Mouse (Mus musculus): ENCODE measurements at regions not wholly inside any gene's neighbourhood (a gene's known extent, or its start where the extent isn't known, plus 50 kb on each side); places are given as distances from the start of the nearest gene placed in this dataset.

GRCm38 (mm10) chr8:49194592-49195332 lies 351.0 kb upstream of the Tenm3 start:
- H3K4me2 ChIP-seq (ENCODE audit: low read depth), result no peak overlapping the region
- no peak overlapping the region for H3K4me3 ChIP-seq
- no peaks in the 10 kb centered on the region for H3K36me3 ChIP-seq (ENCODE audit: control insufficient read depth, insufficient read depth)
- TF ChIP-seq POLR2A (IDR thresholded peaks at IDR 0.05; ENCODE audit: insufficient read length, low read depth), result no peak
- TF ChIP-seq MYOG (IDR thresholded peaks at IDR 0.05; ENCODE audit: control insufficient read depth in 1 of 3, insufficient read depth in 1 of 3, insufficient read length in 2 of 3, low read depth in 2 of 3), result no peak
- TF ChIP-seq REST (IDR thresholded peaks at IDR 0.05; ENCODE audit: insufficient read depth, insufficient read length), result no peak
- TF ChIP-seq MYOD1 (IDR thresholded peaks at IDR 0.05; ENCODE audit: control insufficient read depth in 1 of 3, insufficient read length in 2 of 3, low read depth in 2 of 3), result no peak
- no peak for TF ChIP-seq MAX (IDR thresholded peaks at IDR 0.05; ENCODE audit: low read depth)
- TF ChIP-seq POLR2AphosphoS2 (IDR thresholded peaks at IDR 0.05; ENCODE audit: insufficient read length, low read depth), result no peak
- no peak for TF ChIP-seq E2F4 (IDR thresholded peaks at IDR 0.05; ENCODE audit: insufficient read depth)
- no peak for TF ChIP-seq SRF (IDR thresholded peaks at IDR 0.05; ENCODE audit: control insufficient read depth, insufficient read length, low read depth)
- TF ChIP-seq CEBPB (IDR thresholded peaks at IDR 0.05; ENCODE audit: insufficient read depth, poor library complexity, severe bottlenecking), result no peak
- no peak for TF ChIP-seq TCF3 (IDR thresholded peaks at IDR 0.05; ENCODE audit: insufficient read length, low read depth)
- no peak for TF ChIP-seq USF1 (IDR thresholded peaks at IDR 0.05; ENCODE audit: low read depth)
- TF ChIP-seq TCF12 (IDR thresholded peaks at IDR 0.05; ENCODE audit: insufficient read depth, poor library complexity, severe bottlenecking), result no peak
- H3K27me3 ChIP-seq (ENCODE audit: control insufficient read depth, insufficient read depth, insufficient read length), result no peaks in the 10 kb centered on the region
- H3ac ChIP-seq (ENCODE audit: control insufficient read depth, insufficient read length), result no peak overlapping the region
- H3K79me2 ChIP-seq (ENCODE audit: control insufficient read depth, insufficient read depth), result no peaks in the 10 kb centered on the region

- H3ac ChIP-seq (ENCODE audit: control insufficient read depth, insufficient read length), result no peak overlapping the region
- no peaks in the 10 kb centered on the region for H3K27me3 ChIP-seq (ENCODE audit: control insufficient read depth, insufficient read depth, insufficient read length)
- no peaks in the 10 kb centered on the region for H3K79me2 ChIP-seq (ENCODE audit: control insufficient read depth, insufficient read depth)
- H3K4me2 ChIP-seq (ENCODE audit: low read depth), result no peak overlapping the region
- no peaks in the 10 kb centered on the region for H3K36me3 ChIP-seq (ENCODE audit: control insufficient read depth, insufficient read depth)
- H3K4me3 ChIP-seq, result no peak overlapping the region
- TF ChIP-seq MYOG (IDR thresholded peaks at IDR 0.05; ENCODE audit: control insufficient read depth in 1 of 3, insufficient read depth in 1 of 3, insufficient read length in 2 of 3, low read depth in 2 of 3) (no peak), SRF (IDR thresholded peaks at IDR 0.05; ENCODE audit: control insufficient read depth, insufficient read length, low read depth) (no peak), POLR2AphosphoS2 (IDR thresholded peaks at IDR 0.05; ENCODE audit: insufficient read length, low read depth) (no peak), USF1 (IDR thresholded peaks at IDR 0.05; ENCODE audit: low read depth) (no peak), TCF3 (IDR thresholded peaks at IDR 0.05; ENCODE audit: insufficient read length, low read depth) (no peak), REST (IDR thresholded peaks at IDR 0.05; ENCODE audit: insufficient read depth, insufficient read length) (no peak), CEBPB (IDR thresholded peaks at IDR 0.05; ENCODE audit: insufficient read depth, poor library complexity, severe bottlenecking) (no peak), MYOD1 (IDR thresholded peaks at IDR 0.05; ENCODE audit: control insufficient read depth in 1 of 3, insufficient read length in 2 of 3, low read depth in 2 of 3) (no peak), MAX (IDR thresholded peaks at IDR 0.05; ENCODE audit: low read depth) (no peak), POLR2A (IDR thresholded peaks at IDR 0.05; ENCODE audit: insufficient read length, low read depth) (no peak), TCF12 (IDR thresholded peaks at IDR 0.05; ENCODE audit: insufficient read depth, poor library complexity, severe bottlenecking) (no peak), E2F4 (IDR thresholded peaks at IDR 0.05; ENCODE audit: insufficient read depth) (no peak)
Measured at GRCm38 (mm10) chr8:49186853-49187252, 343.1 kb upstream of the Tenm3 start.

GRCm38 (mm10) chr8:49175386-49175785 lies 331.6 kb upstream of the Tenm3 start:
- Histone ChIP-seq H3ac (ENCODE audit: control insufficient read depth, insufficient read length) (no peak overlapping the region), H3K36me3 (ENCODE audit: control insufficient read depth, insufficient read depth) (no peaks in the 10 kb centered on the region), H3K4me3 (no peak overlapping the region), H3K4me2 (ENCODE audit: low read depth) (no peak overlapping the region), H3K27me3 (ENCODE audit: control insufficient read depth, insufficient read depth, insufficient read length) (no peaks in the 10 kb centered on the region), H3K79me2 (ENCODE audit: control insufficient read depth, insufficient read depth) (no peaks in the 10 kb centered on the region)
- TF ChIP-seq MYOD1 (IDR thresholded peaks at IDR 0.05; ENCODE audit: control insufficient read depth in 1 of 3, insufficient read length in 2 of 3, low read depth in 2 of 3), result no peak
- TF ChIP-seq TCF3 (IDR thresholded peaks at IDR 0.05; ENCODE audit: insufficient read length, low read depth), result no peak
- TF ChIP-seq SRF (IDR thresholded peaks at IDR 0.05; ENCODE audit: control insufficient read depth, insufficient read length, low read depth), result no peak
- TF ChIP-seq E2F4 (IDR thresholded peaks at IDR 0.05; ENCODE audit: insufficient read depth), result no peak
- TF ChIP-seq POLR2A (IDR thresholded peaks at IDR 0.05; ENCODE audit: insufficient read length, low read depth), result no peak
- TF ChIP-seq TCF12 (IDR thresholded peaks at IDR 0.05; ENCODE audit: insufficient read depth, poor library complexity, severe bottlenecking), result no peak
- no peak for TF ChIP-seq USF1 (IDR thresholded peaks at IDR 0.05; ENCODE audit: low read depth)
- no peak for TF ChIP-seq REST (IDR thresholded peaks at IDR 0.05; ENCODE audit: insufficient read depth, insufficient read length)
- no peak for TF ChIP-seq CEBPB (IDR thresholded peaks at IDR 0.05; ENCODE audit: insufficient read depth, poor library complexity, severe bottlenecking)
- TF ChIP-seq MAX (IDR thresholded peaks at IDR 0.05; ENCODE audit: low read depth), result no peak
- TF ChIP-seq POLR2AphosphoS2 (IDR thresholded peaks at IDR 0.05; ENCODE audit: insufficient read length, low read depth), result no peak
- TF ChIP-seq MYOG (IDR thresholded peaks at IDR 0.05; ENCODE audit: control insufficient read depth in 1 of 3, insufficient read depth in 1 of 3, insufficient read length in 2 of 3, low read depth in 2 of 3), result no peak

- TF ChIP-seq USF1 (IDR thresholded peaks at IDR 0.05; ENCODE audit: low read depth) (no peak), MYOD1 (IDR thresholded peaks at IDR 0.05; ENCODE audit: control insufficient read depth in 1 of 3, insufficient read length in 2 of 3, low read depth in 2 of 3) (no peak), POLR2AphosphoS2 (IDR thresholded peaks at IDR 0.05; ENCODE audit: insufficient read length, low read depth) (no peak), E2F4 (IDR thresholded peaks at IDR 0.05; ENCODE audit: insufficient read depth) (no peak), REST (IDR thresholded peaks at IDR 0.05; ENCODE audit: insufficient read depth, insufficient read length) (no peak), POLR2A (IDR thresholded peaks at IDR 0.05; ENCODE audit: insufficient read length, low read depth) (no peak), MYOG (IDR thresholded peaks at IDR 0.05; ENCODE audit: control insufficient read depth in 1 of 3, insufficient read depth in 1 of 3, insufficient read length in 2 of 3, low read depth in 2 of 3) (no peak), TCF12 (IDR thresholded peaks at IDR 0.05; ENCODE audit: insufficient read depth, poor library complexity, severe bottlenecking) (no peak), CEBPB (IDR thresholded peaks at IDR 0.05; ENCODE audit: insufficient read depth, poor library complexity, severe bottlenecking) (no peak), SRF (IDR thresholded peaks at IDR 0.05; ENCODE audit: control insufficient read depth, insufficient read length, low read depth) (no peak), MAX (IDR thresholded peaks at IDR 0.05; ENCODE audit: low read depth) (no peak), TCF3 (IDR thresholded peaks at IDR 0.05; ENCODE audit: insufficient read length, low read depth) (no peak)
- H3K27me3 ChIP-seq (ENCODE audit: control insufficient read depth, insufficient read depth, insufficient read length), result no peaks in the 10 kb centered on the region
- H3ac ChIP-seq (ENCODE audit: control insufficient read depth, insufficient read length), result no peak overlapping the region
- H3K79me2 ChIP-seq (ENCODE audit: control insufficient read depth, insufficient read depth), result no peaks in the 10 kb centered on the region
- no peaks in the 10 kb centered on the region for H3K36me3 ChIP-seq (ENCODE audit: control insufficient read depth, insufficient read depth)
- no peak overlapping the region for H3K4me3 ChIP-seq
- no peak overlapping the region for H3K4me2 ChIP-seq (ENCODE audit: low read depth)
Measured at GRCm38 (mm10) chr8:49174956-49175355, 331.2 kb upstream of the Tenm3 start.

Data from myocyte (in vitro differentiated cells).